Mouse (Mus musculus) erythroblast, embryonic 14.5 days (primary cell): Measurements from ENCODE around the gene Grid1.

Experiments
- GATA1 ChIP-seq: IDR thresholded peaks from 2 replicates; pipeline ENCODE4 v1.6.1; 2012; ENCODE audit warnings: low read length, inconsistent platforms, mixed read lengths
- TAL1 ChIP-seq: IDR thresholded peaks from 3 replicates; pipeline ENCODE4 v1.6.1; 2012; ENCODE audit warnings: low read length, inconsistent platforms, mixed read lengths

- TF ChIP-seq TAL1 (no peak), GATA1 (no peak)
Measured at GRCm38 (mm10) chr14:35044268-35044667, 224.4 kb downstream of the Grid1 start.
